Mouse (Mus musculus) neural tube, embryonic 11.5 days (tissue): ENCODE data around the gene Mobp. TPM values are rescaled to one million over a fixed set of nuclear protein-coding genes. Genes with fewer than 3 reads are reported as not detected.

Experiments
- ATAC-seq: fragments of 200-750 bp; cut with Nextera tagmentation; 2 replicates; pipeline ENCODE4 v1.8.0; 2017; ENCODE audit warnings: moderate number of reproducible peaks, mild to moderate bottlenecking, moderate TSS enrichment, moderate library complexity; ENCODE audit not compliant: insufficient read depth, low FRiP score, low TSS enrichment
- DNase-seq: peaks from one replicate; pipeline ENCODE4 v3.0.0-alpha.2; 2015; ENCODE audit warnings: low spot score
- H3K27ac ChIP-seq: fragments of 300-500 bp; sonication (generic); 2 replicates; pipeline ENCODE4 v1.5.1; 2014; ENCODE audit warnings: low read depth, mild to moderate bottlenecking, low read length
- H3K27me3 ChIP-seq: fragments of 300-500 bp; sonication (generic); 2 replicates; pipeline ENCODE4 v1.6.1; 2014; ENCODE audit warnings: mild to moderate bottlenecking, low read length, mixed read lengths; ENCODE audit not compliant: control insufficient read depth, insufficient read depth
- H3K36me3 ChIP-seq: fragments of 300-500 bp; sonication (generic); 2 replicates; pipeline ENCODE4 v1.6.1; 2014; ENCODE audit warnings: mild to moderate bottlenecking, low read length, moderate library complexity, mixed read lengths; ENCODE audit not compliant: control insufficient read depth, insufficient read depth
- H3K4me1 ChIP-seq: fragments of 300-500 bp; sonication (generic); 2 replicates; pipeline ENCODE4 v1.6.1; 2014; ENCODE audit warnings: low read length, mixed read lengths; ENCODE audit not compliant: control insufficient read depth, insufficient read depth
- H3K4me2 ChIP-seq: fragments of 300-500 bp; sonication (generic); 2 replicates; pipeline ENCODE4 v1.6.1; 2014; ENCODE audit warnings: low read depth, mild to moderate bottlenecking, moderate library complexity
- H3K4me3 ChIP-seq: fragments of 300-500 bp; sonication (generic); 2 replicates; pipeline ENCODE4 v1.5.1; 2014; ENCODE audit warnings: low read depth, low read length
- H3K9ac ChIP-seq: fragments of 300-500 bp; sonication (generic); 2 replicates; pipeline ENCODE4 v1.6.1; 2014; ENCODE audit warnings: mild to moderate bottlenecking, low read length
- H3K9me3 ChIP-seq: fragments of 300-500 bp; sonication (generic); 2 replicates; pipeline ENCODE4 v1.6.1; 2016; ENCODE audit warnings: low read length; ENCODE audit not compliant: control insufficient read depth
- WGBS: fragments of 180-500 bp; shearing (Covaris S2); extraction: QIAGEN DNeasy Blood & Tissue Kit; methylation state at CpG from one replicate; pipeline ENCODE4 v1.1.7; 2014; 5-methylcytosine and 5-hydroxymethylcytosine counted together
- polyA plus RNA-seq: library from polyadenylated mRNA; unstranded; fragments of >200 nt; fragmentation: Nextera tagmentation; extraction: Ambion mirVana; gene quantifications from 2 replicates; pipeline ENCODE4 v1.2.1, GENCODE M21; 2014

Gene Mobp
- polyA plus RNA-seq, 1 experiment from 2014 or later, result not detected

DNA sequence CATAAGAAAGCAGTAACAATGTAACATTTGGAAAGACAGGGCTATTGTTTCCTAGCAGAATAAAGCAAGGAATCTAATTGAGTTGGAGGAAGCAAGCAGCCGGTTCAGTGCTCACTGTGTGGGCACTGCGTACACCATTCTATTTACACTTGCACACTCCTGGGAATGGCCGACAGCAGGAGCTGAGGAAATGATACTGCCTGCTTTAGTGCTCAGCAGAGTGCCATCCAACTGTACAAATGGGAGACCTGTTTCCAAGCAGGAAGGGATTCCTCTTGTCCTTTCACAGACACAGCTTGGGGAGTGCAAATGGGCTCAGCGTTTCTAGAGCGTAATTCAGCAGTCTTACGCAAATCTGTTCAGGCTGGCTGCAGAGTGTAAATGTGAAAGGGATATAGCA is 63.4 kb downstream of the Mobp start:
- 74% methylated on average over 6 of the region's 6 CpGs for WGBS
- H3K36me3 ChIP-seq, result no peaks in the 10 kb centered on the region
- DNase-seq, result no peak

DNA sequence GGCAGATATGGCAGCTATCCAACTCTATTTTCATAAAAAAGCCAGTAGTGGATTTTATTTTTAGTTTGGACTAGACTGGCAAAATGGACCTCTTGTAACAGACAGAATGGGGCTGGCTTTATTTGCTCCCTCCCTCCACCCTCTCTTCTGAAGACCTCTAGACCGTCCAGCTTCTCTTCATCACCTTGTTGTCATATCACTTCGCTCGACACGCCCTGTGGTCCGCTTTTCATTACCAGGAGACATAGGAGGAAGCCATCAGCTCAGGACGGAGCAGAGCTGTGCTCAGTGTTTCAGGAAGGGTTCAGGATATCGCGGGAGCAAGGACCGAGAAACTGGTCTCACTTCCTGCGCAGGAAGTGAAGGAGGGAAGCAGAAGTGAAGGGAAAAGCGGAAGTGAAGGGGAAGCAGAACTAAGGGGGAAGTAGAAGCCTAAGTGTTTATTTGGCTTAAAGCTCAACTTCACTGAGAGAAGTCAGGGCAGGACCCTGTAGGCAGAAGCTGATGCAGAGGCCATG is 65.5 kb downstream of the Mobp start:
- no peak overlapping the region for H3K4me2 ChIP-seq
- H3K4me1 ChIP-seq, result no peaks in the 10 kb centered on the region
- H3K9ac ChIP-seq, result no peak overlapping the region
- H3K4me3 ChIP-seq, result no peak overlapping the region
- no peak overlapping the region for H3K27ac ChIP-seq
- no peaks in the 10 kb centered on the region for H3K9me3 ChIP-seq
- 87% methylated on average over 11 of the region's 11 CpGs for WGBS
- no peak for DNase-seq
- H3K27me3 ChIP-seq, result no peaks in the 10 kb centered on the region
- H3K36me3 ChIP-seq, result no peaks in the 10 kb centered on the region
- no peak for ATAC-seq

More for the DNA sequence above, 63.4 kb downstream of the Mobp start:
- Histone ChIP-seq H3K4me2 (no peak overlapping the region), H3K27me3 (no peaks in the 10 kb centered on the region), H3K4me3 (no peak overlapping the region), H3K9ac (no peak overlapping the region), H3K4me1 (no peaks in the 10 kb centered on the region), H3K9me3 (no peaks in the 10 kb centered on the region), H3K27ac (no peak overlapping the region)
- no peak for ATAC-seq

- no peaks in the 10 kb centered on the region for H3K27me3 ChIP-seq
- 72% methylated on average over 3 of the region's 3 CpGs for WGBS
- no peaks in the 10 kb centered on the region for H3K9me3 ChIP-seq
- H3K4me1 ChIP-seq, result no peaks in the 10 kb centered on the region
- no peak overlapping the region for H3K27ac ChIP-seq
- H3K36me3 ChIP-seq, result no peaks in the 10 kb centered on the region
- H3K4me2 ChIP-seq, result no peak overlapping the region
- no peak overlapping the region for H3K4me3 ChIP-seq
- DNase-seq (no peak), ATAC-seq (no peak)
- H3K9ac ChIP-seq, result no peak overlapping the region
Observed at GRCm38 (mm10) chr9:120219411-120219810, 69.9 kb downstream of the Mobp start.

Other genes starting within 250 kb of the Mobp start
- 20.5 and 23.6 TPM in 2 replicates for gene Gorasp1, start 212.1 kb upstream of the Mobp start, polyA plus RNA-seq
- gene Ttc21a, start 212.1 kb upstream of the Mobp start, polyA plus RNA-seq, result 0.23 and 0.34 TPM in 2 replicates
- gene Csrnp1, start 165.0 kb upstream of the Mobp start, polyA plus RNA-seq, result 1.3 and 1.6 TPM in 2 replicates
- gene Xirp1, start 126.1 kb upstream of the Mobp start, polyA plus RNA-seq, result 0.32 and 0.33 TPM in 2 replicates
- gene Cx3cr1, start 79.8 kb upstream of the Mobp start, polyA plus RNA-seq, result 2.7 and 2.9 TPM in 2 replicates
- not detected in 2 replicates for gene Ccr8, start 57.6 kb upstream of the Mobp start, polyA plus RNA-seq
- 35.5 and 35.8 TPM in 2 replicates for gene Slc25a38, start 39.3 kb upstream of the Mobp start, polyA plus RNA-seq
- 1,461 and 1,514 TPM in 2 replicates for gene Rpsa, start 22.0 kb upstream of the Mobp start, polyA plus RNA-seq
- 0.88 and 1.4 TPM in 2 replicates for gene Myrip, start 151.8 kb downstream of the Mobp start, polyA plus RNA-seq